Mouse (Mus musculus) embryo, embryonic 11.5 days (tissue): ENCODE measurements around the gene Gpatch4.

ENCODE experiments used
- DNase-seq: peaks from one replicate; pipeline ENCODE4 v3.0.0-alpha.2; 2012; ENCODE audit warnings: low read depth, low spot score

The Gpatch4 gene

DNA sequence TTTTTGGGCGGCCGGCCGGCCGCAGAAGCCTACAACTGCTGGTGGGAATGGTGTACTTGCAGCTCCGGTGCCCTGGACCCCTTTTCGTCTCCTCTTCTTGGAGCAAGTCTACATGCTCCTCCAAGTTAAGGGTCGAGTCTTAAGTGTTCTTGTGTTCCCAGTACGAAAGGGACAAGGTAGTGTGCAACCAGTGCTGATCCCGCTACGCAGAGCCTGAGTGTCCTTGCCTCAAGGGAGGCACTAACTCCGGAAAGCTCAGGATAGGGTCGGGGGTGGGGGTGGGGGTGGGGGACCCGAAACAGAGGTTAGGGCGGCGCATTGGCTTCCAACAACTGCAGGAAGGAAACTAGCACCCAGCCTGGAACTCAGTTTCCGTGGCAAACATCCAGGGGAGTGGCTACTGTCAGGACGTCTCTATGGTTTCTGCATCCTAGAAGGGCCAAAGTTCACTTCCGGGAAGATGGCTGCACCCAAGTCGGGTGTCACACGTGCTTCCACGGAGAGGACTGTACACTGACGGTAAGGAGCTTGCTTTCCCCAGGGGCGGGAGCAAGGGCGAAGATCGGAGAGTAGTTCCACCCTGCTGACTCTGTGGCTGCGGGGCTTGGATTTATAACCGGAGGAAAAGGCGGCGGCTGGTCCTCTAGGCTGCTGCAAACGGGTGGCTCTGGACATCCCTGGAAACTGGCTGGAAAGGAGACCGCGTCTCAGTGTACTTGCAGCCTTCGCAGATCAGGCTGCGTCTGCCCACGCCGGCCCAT, at the start of gene Gpatch4:
Gpatch4 (plus strand) TSS at position 448 of the 761 bp plus-strand sequence.
- DNase-seq, result peak; percentile 91

- no peak for DNase-seq
Observed at GRCm38 (mm10) chr3:87993436-87993835, 49.5 kb upstream of the Gpatch4 start.

GRCm38 (mm10) chr3:87995331-87995730, 47.6 kb upstream of the Gpatch4 start:
- no peak for DNase-seq

- no peak for DNase-seq
Observed at GRCm38 (mm10) chr3:87996401-87996800, 46.5 kb upstream of the Gpatch4 start.

- DNase-seq, result no peak
Observed at GRCm38 (mm10) chr3:87996971-87997614, 45.8 kb upstream of the Gpatch4 start.

DNA sequence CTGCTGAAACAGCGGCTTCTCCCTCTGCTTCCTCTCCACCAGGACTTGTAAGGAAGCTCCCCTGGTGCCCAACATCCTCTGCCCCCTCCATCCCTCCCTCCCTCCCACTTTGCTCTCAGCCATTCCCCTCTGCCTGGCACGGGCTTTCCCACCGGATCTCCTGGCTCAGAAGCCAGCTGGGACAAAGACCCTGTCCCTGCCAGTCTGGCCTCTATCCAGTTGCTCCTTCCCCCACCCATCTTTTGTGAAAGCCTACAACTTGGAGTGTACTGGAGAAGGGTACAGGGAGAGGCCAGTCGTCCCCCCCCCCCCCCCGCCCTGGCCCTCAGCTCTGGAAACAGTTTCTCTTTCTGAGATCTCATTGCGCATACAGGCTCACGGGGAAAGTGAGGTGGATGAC, 44.2 kb upstream of the Gpatch4 start:
- DNase-seq, result no peak

DNA sequence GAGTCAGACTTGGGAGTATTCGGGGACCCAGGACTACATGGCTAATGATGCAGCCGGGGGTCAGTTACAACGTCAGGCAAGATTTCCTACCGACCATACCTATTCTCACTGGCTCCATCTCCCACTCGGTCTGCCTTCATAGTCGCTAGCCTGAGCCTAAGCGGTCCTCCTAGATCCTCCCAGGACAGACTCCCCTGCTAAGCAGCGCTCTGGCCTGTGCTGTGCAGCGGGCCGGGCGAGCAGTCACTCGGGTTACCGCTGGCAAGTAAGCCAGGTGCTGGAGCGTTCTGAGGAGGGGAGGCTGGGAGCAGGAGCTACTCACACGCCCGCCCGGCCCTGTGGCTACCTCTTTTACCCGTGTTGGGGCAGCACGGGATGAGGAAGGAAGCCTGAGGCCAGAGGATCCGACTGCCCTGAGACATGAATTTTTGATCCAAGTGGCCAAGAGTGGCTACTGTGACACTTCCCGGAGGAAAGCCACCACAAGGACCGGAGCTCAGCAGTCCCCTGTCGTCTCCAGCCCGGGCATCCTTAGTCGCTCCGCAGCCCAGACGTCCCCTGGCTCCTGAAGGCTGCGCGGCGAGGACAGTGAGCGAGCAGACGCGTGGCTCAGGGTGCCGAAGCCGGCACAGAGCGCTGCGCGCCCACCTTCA, 43.5 kb upstream of the Gpatch4 start:
- DNase-seq, result no peak

DNA sequence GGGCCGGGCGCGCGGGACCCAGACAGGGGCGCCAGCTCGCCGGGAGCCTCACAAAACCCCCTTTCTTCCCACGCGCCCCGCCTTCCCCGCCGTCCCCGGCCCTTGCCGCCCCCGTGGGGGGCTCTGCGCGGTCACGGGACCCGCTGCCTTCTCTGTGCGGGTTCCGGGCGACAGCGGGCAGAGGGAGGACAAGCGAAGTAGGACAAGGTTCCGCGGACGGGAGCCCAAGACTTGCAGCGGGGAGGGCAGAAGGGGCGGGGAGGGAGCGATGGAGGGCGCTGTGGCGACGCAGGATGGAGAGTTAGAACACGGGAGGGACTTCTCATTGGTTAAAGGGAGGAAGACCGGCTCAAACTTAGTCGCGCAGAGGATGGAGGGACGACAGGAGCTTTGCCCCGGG, 42.7 kb upstream of the Gpatch4 start, which contains the start of gene Bcan:
Bcan (minus strand) TSS at position 50 of the 400 bp plus-strand sequence.
- no peak for DNase-seq

DNA sequence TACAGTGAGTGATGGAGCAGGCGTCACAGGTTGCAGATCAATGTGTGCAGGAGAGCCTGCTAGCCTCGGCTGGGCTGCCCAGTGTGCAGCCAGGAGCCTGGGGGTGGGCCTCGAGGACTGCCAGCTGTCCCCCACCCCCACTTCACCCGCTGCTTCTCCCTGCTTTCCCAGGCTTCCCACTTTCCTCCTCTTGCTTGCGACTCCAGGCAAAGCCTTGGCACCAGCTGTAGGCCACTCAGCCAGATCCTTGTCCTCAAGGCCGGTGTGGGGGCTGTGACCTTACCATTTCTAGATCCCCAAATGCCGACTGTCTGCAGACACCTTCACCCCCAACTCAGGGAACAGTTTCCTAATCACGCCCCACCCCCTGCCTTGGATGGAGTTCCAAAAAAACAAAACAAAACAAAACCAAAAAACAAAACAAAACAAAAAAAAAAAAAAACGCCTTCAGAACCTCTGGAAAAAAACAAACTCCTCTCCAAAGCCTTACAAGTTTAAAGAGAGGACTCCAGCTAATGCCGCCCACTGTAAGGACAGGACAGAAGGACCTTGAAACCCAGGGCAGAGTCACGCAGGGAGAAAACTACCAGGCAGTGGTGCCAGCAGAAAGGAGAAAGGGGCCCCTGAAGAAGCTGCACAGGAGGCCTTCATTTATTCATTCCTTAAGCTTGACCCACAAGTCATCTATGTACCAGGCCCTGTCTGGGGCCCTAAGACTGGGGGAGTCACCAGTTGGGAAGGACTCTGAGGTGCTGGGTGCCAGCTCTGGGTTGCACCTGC, 41.9 kb upstream of the Gpatch4 start:
- no peak for DNase-seq

DNA sequence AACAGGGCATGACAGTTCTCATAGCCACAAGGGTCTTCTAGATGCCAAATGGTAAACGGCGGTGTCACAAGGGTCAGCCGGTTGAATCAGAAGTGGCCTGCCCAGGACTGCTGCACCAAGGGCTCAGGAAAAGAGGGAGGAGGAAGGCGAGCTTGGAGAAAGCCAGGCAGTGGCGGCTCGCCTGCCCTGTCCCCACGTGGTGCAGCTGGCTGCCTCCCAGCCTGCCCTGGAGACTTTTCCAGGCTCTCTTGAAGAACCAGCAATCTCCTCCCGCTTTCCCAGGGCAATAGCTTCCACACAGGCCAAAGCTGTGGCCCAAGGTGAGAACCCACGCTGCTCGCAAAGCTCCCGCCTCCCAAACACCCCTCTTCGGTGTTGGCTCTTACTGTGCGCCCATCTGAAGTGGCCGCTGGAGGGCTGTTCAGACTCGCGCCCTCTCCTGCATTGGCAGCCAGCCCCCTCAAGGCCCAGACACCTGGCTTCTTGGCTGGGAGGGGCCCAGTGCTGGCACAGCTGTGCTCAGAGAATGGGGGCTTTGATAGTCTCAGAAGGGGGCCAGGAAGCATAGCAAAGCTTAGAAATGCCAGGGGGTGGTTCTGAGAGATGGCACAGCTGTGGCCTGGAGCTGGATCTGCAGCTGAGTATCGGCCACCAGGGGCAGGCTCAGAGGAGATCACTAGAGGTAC, 40.5 kb upstream of the Gpatch4 start:
- DNase-seq, result no peak

DNA sequence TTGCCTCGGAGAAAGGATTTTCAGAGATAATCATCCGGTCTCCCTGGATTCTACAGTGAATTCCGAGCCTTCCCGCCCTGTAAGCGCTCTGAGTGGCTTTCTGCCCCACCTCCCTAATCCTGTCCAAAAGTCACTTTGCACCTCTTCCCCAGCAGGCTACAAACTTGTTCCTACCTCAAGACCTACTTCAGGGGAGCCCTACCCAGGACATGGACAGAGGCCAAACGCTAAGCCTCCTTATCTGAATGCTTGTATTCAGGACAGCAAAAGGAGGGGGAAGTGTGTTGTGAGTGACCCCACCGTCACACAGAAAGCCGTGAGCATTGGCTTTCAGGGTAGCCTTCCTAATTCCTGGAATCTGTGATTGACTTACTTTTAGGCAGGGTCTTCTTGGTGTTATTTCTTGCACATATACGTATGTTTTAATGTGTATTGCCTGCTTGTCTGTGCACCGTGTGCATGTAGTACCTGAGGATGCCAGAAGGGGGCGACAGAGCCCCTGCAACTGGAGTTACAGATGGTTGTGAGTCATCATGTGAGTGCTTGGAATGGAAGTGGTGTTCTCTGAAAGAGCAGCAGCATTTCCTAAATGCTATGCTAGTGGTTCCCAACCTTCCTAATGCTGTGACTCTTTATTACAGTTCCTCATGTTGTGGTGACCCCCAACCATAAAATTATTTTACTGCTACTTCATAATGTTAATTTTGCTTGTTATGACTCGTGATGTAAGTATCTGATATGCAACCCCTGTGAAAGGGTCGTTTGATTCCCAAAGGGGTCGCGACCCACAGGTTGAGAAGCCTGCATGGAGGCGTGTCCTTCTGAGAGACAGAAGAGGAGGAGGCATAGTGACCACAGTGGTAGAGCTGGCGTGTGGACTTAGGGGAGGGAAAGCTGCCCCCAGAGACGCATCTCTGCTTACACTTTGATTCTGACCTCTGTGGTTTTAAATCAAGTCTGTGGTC, 36.8 kb upstream of the Gpatch4 start:
- no peak for DNase-seq

- no peak for DNase-seq
Observed at GRCm38 (mm10) chr3:88010634-88011265, 32.2 kb upstream of the Gpatch4 start.

DNA sequence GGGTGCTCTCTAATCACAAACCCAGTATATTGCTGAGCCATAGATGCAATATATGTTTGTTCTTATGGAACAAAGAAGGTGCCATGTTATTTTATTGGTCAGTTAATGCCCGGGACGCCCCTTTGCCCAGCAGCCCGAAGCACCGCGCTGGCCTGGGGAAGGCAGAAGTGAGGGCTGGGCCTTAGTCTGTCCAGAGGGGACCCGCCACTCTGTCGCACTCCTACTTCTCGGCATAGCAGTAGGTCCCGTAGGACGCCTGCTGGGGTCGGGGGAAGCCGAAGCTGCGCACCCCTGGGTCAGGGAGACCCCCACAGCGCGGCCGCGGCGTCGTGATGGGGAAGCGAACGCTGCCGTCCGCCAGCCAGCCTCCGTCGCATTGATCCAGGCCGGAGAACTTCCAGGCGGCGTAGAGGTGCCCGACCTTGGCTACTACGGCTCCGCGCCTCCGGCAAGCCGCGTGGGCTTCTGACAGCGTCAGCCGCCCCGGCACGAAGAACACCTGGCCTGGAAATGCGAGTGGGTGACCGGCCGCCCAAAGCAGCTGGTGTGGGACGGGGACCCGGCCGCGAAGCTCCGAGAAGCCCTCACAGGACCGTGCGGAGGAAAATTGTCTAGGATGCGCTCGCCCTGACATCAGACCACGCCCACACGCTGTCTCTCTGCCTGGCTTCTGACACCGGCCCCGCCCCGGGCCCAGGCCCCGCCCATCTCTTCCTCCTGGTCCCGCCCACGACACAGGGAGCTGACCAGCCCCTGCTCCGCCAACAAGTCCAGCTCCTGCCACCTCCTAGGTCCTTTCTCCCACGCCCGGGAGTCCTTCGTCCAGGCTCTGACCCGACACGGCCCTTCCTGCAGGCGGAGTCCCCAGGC, 20.4 kb upstream of the Gpatch4 start:
- peak; percentile 82 for DNase-seq

DNA sequence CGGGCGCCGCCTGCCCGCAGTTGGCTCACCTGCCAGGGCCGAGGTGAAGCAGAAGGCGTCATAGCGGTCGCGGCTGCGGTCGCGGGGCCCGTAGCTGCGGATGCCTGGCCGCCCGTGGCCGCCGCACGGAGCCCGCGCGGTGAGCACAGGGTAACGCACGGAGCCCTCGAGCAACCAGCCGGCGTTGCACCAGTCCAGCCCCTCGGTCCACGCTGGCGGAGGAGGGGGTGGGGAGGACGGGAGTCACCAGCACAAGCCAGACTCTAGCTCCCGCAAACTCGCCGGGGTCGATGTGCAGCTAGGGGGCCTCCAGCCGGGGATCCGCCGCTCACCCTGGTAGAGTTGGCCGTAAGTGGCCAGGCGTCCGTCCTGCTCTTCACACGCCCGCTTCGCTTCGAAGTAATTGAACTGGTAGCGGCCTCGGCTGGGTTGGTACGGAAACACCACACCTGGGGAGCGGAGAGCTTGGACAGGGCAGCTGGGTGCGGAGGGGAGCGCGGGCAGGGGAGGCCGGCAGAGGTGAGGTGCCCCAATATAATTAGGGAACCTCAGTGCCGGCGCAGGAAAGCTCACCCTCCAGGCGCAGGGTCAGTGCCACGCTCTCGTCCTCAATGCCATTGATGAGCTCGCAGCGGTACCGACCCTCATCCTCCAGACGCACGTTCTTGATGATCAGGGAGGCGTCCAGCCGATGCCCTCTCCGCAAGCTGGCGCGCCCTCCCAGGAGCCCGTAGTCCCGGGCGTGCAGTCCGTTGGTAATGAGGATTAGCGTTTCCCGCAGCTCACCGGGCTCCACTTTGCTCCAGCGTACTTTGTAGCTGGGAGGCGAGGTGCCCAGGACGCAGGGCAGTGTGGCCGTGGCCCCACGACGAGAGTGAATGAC, 19.5 kb upstream of the Gpatch4 start:
- DNase-seq, result no peak

DNA sequence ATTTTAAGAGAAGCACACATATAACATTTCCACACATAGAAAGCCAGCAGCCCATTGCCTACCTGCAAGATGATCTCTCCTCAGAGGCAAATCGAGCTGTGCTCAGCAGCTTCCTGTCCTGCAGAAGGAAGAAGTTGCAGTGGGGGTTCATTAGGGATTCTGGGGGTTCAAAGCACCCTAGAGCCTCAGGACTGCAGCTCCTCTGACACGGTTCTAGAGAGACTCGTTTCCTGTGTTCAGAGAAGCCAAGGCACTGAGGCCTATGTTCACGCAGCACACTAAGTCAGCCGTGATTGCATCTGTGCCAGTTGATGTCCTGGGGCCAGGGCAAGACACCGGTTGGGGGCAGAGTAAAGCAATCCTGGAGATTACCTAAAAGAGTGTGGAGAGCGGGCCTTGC, 16.1 kb upstream of the Gpatch4 start:
- DNase-seq, result no peak

GRCm38 (mm10) chr3:88027434-88028186, 15.3 kb upstream of the Gpatch4 start, which contains the start of gene Hapln2:
TSS of gene Hapln2 (minus strand) at chr3:88027583.
- no peak for DNase-seq
